Mouse (Mus musculus) C2C12 (cell line): ENCODE measurements at regions not wholly inside any gene's neighbourhood (a gene's known extent, or its start where the extent isn't known, plus 50 kb on each side); places are given as distances from the start of the nearest gene placed in this dataset.

Experiments used
- CTCF ChIP-seq: IDR thresholded peaks from one replicate; pipeline ENCODE4 v1.5.1; 2011; ENCODE audit not compliant: control insufficient read depth, insufficient read depth, insufficient read length
- FOSL1 ChIP-seq: IDR thresholded peaks from one replicate; pipeline ENCODE4 v1.8.0; 2011; ENCODE audit warnings: mild to moderate bottlenecking, low read length; ENCODE audit not compliant: poor library complexity, insufficient read depth, severe bottlenecking
- MYOD1 ChIP-seq: IDR thresholded peaks from one replicate; pipeline ENCODE4 v1.6.1; 2011; ENCODE audit warnings: low read depth; ENCODE audit not compliant: control insufficient read depth, insufficient read length

DNA sequence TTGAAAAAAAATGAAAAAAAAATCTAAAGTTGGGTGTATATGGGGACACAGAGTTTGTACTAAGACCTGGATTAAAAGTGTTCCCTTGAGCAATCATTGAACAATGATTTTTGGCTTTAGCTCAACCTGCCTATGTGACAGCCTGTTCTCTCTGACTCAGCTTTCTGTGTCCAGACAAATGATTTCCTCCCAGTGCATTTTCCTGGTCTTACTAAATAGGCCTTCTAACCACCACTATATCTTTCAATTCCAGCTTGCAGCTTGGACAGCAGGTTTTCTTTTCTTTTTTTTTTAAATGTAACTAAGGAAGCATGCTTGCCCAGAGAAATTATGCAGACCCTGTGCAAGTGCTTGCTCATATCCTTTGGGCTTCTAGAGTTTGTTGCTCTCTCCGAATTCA is 850.2 kb downstream of the Tlr4 start:
- TF ChIP-seq CTCF (no peak), FOSL1 (no peak), MYOD1 (no peak)
